Mouse (Mus musculus) forebrain, embryonic 16.5 days (tissue): ENCODE measurements around the gene Wdr82. TPM values are rescaled to one million over a fixed set of nuclear protein-coding genes. Genes with fewer than 3 reads are reported as not detected.

Experiments
- ATAC-seq: fragments of 200-750 bp; cut with Nextera tagmentation; 2 replicates; pipeline ENCODE4 v1.8.0; 2017; ENCODE audit warnings: mild to moderate bottlenecking, moderate library complexity
- H3K27ac ChIP-seq: fragments of 300-500 bp; sonication (generic); 2 replicates; pipeline ENCODE4 v1.5.1; 2014; ENCODE audit warnings: low read length, control low read depth
- H3K27me3 ChIP-seq: fragments of 300-500 bp; sonication (generic); replicated peaks from 2 replicates; pipeline ENCODE4 v1.6.1; 2014; ENCODE audit warnings: low read length; ENCODE audit not compliant: control insufficient read depth, insufficient read depth
- H3K36me3 ChIP-seq: fragments of 300-500 bp; sonication (generic); 2 replicates; pipeline ENCODE4 v1.6.1; 2014; ENCODE audit not compliant: control insufficient read depth, insufficient read depth
- H3K4me1 ChIP-seq: fragments of 300-500 bp; sonication (generic); replicated peaks from 2 replicates; pipeline ENCODE4 v1.6.1; 2014; ENCODE audit warnings: low read length; ENCODE audit not compliant: control insufficient read depth, insufficient read depth
- H3K4me2 ChIP-seq: fragments of 300-500 bp; sonication (generic); 2 replicates; pipeline ENCODE4 v1.6.1; 2014; ENCODE audit warnings: mild to moderate bottlenecking, low read length, control low read depth
- H3K4me3 ChIP-seq: fragments of 300-500 bp; sonication (generic); replicated peaks from 2 replicates; pipeline ENCODE4 v1.5.1; 2014; ENCODE audit warnings: mild to moderate bottlenecking, low read length, control low read depth
- H3K9ac ChIP-seq: fragments of 300-500 bp; sonication (generic); replicated peaks from 2 replicates; pipeline ENCODE4 v1.6.1; 2014; ENCODE audit warnings: low read depth, low read length, control low read depth
- H3K9me3 ChIP-seq: fragments of 300-500 bp; sonication (generic); 2 replicates; pipeline ENCODE4 v1.6.1; 2016; ENCODE audit warnings: low read length; ENCODE audit not compliant: control insufficient read depth
- WGBS: fragments of 180-500 bp; shearing (Covaris S2); extraction: QIAGEN DNeasy Blood & Tissue Kit; methylation state at CpG from one replicate; pipeline ENCODE4 v1.1.7; 2014; 5-methylcytosine and 5-hydroxymethylcytosine counted together
- polyA plus RNA-seq: library from polyadenylated mRNA; unstranded; fragments of >200 nt; fragmentation: Nextera tagmentation; extraction: Ambion mirVana; gene quantifications from 2 replicates; pipeline ENCODE4 v1.2.1, GENCODE M21; 2015

Gene Wdr82
- polyA plus RNA-seq, 1 experiment from 2014 or later: 41.6 TPM

DNA sequence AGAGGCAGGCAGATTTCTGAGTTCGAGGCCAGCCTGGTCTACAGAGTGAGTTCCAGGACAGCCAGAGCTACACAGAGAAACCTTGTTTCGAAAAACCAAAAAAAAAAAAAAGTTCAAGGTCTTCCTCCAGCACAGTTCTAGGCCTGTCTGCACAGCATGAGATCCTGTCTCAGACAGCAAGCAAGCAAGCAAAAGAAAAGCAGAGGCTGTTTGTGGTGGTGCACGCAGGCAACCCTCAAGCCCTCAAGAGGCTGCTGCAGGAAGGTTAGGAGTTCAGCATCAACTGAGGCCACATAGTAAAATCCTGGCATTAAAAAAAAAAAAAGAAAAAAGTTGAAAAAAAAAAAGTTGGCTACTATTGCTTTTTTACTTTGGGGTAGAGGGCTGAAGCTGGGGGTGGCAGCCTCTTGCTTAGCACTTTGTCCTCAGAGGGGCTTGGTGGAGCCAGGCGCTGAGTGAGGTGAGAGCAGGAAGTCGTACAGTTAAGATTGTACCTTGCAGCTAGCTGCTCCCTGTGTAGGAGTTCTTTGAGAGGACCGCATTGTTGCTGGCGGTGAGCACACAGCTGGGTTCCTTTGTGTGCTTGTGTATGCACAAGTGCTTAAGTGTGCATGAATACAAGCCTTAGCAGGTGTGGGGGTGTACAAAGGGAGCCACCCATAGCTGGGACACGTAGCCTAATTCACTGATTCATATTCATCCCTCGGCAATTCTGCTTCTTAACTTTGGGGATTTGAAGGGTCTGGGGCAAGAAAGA, 40.3 kb downstream of the Wdr82 start:
- H3K4me1 ChIP-seq: peaks cover 10% of the 10 kb centered on the region; the same call in 1 of the 2 replicates
- H3K9me3 ChIP-seq: no peaks in the 10 kb centered on the region
- 27% methylated on average over 9 of the region's 9 CpGs for WGBS
- H3K27ac ChIP-seq: no peak overlapping the region
- H3K27me3 ChIP-seq: no peaks in the 10 kb centered on the region
- H3K36me3 ChIP-seq: peaks cover 17% of the 10 kb centered on the region
- ATAC-seq: no peak; the same call in 1 of the 2 replicates
- H3K4me2 ChIP-seq: peak overlapping the region; percentile 39; the same call in 1 of the 2 replicates
- no peak overlapping the region for H3K4me3 ChIP-seq
- H3K9ac ChIP-seq: peak overlapping the region; percentile 22

DNA sequence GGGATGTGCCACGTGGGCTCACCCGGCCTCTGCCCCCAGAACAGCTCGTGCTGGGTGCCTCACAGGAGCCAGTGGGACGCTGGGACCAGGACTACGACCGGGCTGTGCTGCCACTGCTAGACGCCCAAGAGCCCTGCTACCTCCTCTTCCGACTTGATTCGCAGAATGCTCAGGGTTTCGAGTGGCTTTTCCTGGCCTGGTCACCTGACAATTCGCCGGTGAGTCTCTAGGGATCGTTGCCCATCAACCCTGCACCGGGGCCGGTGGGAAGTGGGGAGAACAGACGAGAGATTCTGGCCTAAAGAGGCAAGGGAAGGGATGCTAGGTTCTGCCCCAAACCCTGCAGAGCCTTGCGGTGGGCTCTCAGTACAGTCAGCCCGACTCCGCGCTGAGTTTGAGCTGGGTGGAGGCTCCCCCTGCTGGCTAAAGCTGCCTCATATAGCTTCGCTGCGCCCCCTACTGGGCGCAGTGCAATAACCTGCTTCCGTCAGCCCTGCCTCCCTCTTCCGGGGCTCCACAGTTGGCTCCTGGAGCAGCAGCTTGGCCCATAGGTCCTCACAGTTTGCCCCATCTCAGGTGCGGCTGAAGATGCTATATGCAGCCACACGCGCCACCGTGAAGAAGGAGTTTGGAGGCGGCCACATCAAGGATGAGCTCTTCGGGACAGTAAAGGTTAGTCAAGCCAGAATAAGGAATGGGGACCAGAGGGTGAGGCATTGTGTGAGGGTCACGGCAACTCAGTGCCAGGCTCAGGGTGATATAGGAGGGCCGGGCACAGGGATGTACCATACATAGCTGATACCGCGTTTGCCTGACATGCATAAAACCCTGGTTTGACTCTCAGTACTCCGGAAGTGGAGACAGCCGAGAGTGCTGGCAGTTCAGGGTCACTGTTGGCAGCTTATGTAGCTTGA, 41.2 kb downstream of the Wdr82 start:
- WGBS: 16% methylated on average over 37 of the region's 37 CpGs
- H3K27ac ChIP-seq: no peak overlapping the region

DNA sequence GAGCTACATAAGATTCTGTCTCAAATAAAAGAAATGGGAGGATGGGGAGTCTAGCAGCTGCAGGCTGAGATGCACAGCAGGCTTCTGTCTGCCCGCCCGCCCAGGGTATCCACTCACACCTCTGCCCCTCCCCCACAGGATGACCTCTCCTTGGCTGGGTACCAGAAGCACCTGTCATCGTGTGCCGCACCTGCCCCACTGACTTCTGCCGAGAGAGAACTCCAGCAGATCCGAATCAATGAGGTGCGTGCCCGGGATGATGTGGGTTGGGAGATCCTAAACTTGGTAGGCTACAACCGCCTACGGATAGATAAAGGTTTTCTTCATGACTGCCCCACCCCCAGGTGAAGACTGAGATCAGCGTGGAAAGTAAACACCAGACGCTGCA, 41.9 kb downstream of the Wdr82 start:
- Histone ChIP-seq H3K9ac (no peak overlapping the region), H3K4me1 (peaks cover 7% of the 10 kb centered on the region; the same call in 1 of the 2 replicates), H3K27me3 (no peaks in the 10 kb centered on the region), H3K4me2 (no peak overlapping the region), H3K36me3 (peaks cover 17% of the 10 kb centered on the region), H3K27ac (no peak overlapping the region), H3K9me3 (no peaks in the 10 kb centered on the region), H3K4me3 (no peak overlapping the region)
- 92% methylated on average over 12 of the region's 12 CpGs for WGBS
- ATAC-seq: no peak

More for the DNA sequence above, 41.2 kb downstream of the Wdr82 start:
- H3K27me3 ChIP-seq: no peaks in the 10 kb centered on the region
- peaks cover 17% of the 10 kb centered on the region for H3K36me3 ChIP-seq
- H3K4me1 ChIP-seq: peaks cover 7% of the 10 kb centered on the region; the same call in 1 of the 2 replicates
- no peaks in the 10 kb centered on the region for H3K9me3 ChIP-seq
- peak overlapping the region; percentile 22 for H3K9ac ChIP-seq
- H3K4me2 ChIP-seq: peak overlapping the region; percentile 39
- ATAC-seq: peak; percentile 91
- 0 out of 2 replicates have a peak overlapping the region, but pooled peaks have one; percentile 0 for H3K4me3 ChIP-seq

DNA sequence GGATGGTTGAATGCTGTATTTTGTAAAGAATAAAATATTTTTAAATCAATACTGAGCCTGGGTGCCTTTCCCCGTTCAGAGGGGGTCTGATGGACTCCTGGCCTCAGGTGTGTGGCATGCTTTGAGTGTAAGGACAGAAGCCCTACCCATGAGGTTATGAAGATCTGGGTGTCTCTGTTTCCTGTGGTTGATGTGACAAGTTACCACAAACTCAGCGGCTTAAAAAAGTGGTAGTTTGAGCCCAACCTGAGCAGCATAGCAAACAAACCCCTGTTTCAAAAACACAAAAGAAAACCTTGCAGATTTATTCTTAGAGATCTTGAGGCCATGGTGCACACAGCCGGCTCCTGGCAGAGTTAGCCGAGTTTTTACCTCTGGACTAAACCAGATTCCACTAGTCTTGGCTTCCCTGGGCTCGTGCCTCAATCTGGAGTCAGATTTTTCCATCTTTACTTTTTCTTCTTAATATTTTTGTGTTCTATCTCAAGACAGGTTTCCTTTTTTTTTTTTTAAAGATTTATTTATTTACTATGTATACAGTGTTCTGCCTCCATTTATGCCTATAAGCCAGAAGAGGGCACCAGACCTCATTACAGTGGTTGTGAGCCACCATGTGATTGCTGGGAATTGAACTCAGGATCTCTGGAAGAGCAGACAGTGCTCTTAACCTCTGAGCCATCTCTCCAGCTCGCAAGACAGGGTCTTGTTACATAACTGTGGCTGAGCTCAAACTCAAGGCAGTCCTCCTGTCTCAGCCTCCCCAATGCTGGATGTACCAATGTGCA, 44.8 kb downstream of the Wdr82 start:
- H3K27me3 ChIP-seq: no peaks in the 10 kb centered on the region
- H3K9ac ChIP-seq: no peak overlapping the region
- no peak for ATAC-seq
- WGBS: 83% methylated on average over 6 of the region's 6 CpGs
- H3K4me2 ChIP-seq: no peak overlapping the region
- no peak overlapping the region for H3K27ac ChIP-seq
- peaks cover 17% of the 10 kb centered on the region for H3K36me3 ChIP-seq
- H3K9me3 ChIP-seq: no peaks in the 10 kb centered on the region
- H3K4me3 ChIP-seq: no peak overlapping the region
- peaks cover 7% of the 10 kb centered on the region; the same call in 1 of the 2 replicates for H3K4me1 ChIP-seq

DNA sequence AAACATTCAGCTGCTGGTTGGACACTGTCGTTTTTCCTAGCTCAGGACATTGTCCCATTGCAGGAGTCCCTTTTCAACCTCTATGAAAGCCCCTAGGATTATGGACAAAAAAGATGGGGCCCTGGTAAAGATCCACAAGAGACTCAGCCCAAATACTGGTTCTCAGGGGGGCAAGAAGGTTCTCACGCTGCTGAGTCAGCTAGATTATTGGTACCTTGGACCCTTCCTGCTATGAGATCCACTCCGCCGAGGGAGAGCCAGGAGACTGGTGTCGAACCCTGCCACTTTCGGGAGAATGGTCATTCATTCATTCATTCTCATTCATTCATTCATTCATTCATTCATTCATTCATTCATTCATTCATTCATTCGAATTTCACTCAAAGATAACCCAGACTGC, 46.2 kb downstream of the Wdr82 start:
- WGBS: 83% methylated on average over 7 of the region's 7 CpGs

DNA sequence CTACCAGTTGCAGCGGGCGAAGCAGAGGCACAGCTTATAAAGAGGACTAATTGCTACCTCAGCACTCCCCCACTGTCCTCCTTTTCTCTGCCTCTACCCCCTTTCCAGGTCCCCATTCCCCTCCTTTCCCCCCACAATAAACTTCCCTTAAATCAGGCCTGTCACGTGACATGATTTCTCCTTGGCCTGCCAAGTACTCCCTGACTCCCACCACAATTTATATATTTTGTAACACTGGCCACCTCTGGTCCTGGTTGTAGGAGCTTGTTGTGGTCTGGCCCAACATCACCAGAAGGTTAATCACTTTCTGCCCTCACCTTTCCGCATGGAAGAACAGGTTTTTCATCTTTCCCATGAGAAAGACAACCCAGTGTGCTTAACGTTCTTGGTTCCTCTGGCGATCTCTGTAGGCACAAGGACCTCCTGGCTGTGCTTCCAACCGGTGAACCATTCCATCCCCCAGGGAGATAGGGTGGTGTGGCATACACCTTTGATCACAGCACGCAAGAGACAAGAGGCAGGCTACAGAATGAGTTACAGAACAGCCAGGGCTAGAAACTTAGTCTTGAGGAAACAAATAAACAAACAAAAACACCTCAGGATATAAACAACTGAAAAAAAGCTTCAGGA, 50.3 kb downstream of the Wdr82 start:
- Histone ChIP-seq H3K4me1 (peaks cover 2% of the 10 kb centered on the region), H3K27me3 (peaks cover 4% of the 10 kb centered on the region; the same call in 1 of the 2 replicates), H3K36me3 (no peaks in the 10 kb centered on the region), H3K9ac (no peak overlapping the region), H3K9me3 (no peaks in the 10 kb centered on the region), H3K27ac (no peak overlapping the region), H3K4me3 (no peak overlapping the region), H3K4me2 (no peak overlapping the region)
- ATAC-seq: no peak
- 80% methylated on average over 8 of the region's 8 CpGs for WGBS

More for the DNA sequence above, 46.2 kb downstream of the Wdr82 start:
- Histone ChIP-seq H3K4me1 (no peaks in the 10 kb centered on the region), H3K9ac (no peak overlapping the region), H3K9me3 (no peaks in the 10 kb centered on the region), H3K4me3 (no peak overlapping the region), H3K36me3 (peaks cover 17% of the 10 kb centered on the region), H3K27ac (no peak overlapping the region), H3K27me3 (no peaks in the 10 kb centered on the region), H3K4me2 (no peak overlapping the region)
- no peak for ATAC-seq

DNA sequence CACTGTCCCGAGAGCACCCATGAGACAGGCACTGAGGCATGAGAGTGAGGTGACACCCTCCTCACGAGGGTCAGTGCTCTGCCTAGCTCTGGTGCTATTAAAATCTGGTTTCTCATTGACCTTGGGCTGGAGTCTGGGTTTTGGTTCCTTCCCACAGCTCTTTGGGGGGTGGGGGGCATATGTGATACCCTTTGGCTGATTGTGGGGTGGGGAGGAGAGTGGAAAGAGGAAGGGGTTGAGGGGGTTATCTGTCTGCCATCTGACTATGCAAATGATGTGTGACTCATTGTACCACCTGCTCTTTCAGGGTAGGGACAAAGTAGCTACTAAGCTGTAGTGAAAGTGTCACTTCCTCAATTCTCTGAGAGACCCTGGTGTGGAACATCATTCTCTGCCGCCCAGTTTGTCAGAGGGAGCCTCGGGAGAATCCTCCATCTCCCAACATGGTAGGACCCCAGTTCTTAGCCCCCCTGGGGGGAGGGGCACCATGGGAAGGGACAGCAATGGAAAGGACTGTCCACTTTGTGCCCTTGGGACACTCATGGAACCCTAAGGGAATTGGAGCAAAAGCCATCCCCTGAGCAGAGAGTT, 51.6 kb downstream of the Wdr82 start, which contains the start of gene Tlr9:
Gene Tlr9, plus strand, starts transcription at position 338 of the 591 bp plus-strand sequence.
- no peak within 1 kb of the TSS for H3K9ac ChIP-seq
- H3K27me3 ChIP-seq: peaks cover 6% of the 10 kb centered on the region; the same call in 1 of the 2 replicates
- H3K27ac ChIP-seq: no peak within 1 kb of the TSS
- no peak within 1 kb of the TSS for H3K4me2 ChIP-seq
- H3K4me3 ChIP-seq: no peak within 1 kb of the TSS
- 80% methylated on average over 4 of the region's 4 CpGs for WGBS
- H3K36me3 ChIP-seq: no peaks in the 10 kb centered on the region
- no peak for ATAC-seq
- no peaks in the 10 kb centered on the region for H3K9me3 ChIP-seq
- H3K4me1 ChIP-seq: peaks cover 8% of the 10 kb centered on the region

DNA sequence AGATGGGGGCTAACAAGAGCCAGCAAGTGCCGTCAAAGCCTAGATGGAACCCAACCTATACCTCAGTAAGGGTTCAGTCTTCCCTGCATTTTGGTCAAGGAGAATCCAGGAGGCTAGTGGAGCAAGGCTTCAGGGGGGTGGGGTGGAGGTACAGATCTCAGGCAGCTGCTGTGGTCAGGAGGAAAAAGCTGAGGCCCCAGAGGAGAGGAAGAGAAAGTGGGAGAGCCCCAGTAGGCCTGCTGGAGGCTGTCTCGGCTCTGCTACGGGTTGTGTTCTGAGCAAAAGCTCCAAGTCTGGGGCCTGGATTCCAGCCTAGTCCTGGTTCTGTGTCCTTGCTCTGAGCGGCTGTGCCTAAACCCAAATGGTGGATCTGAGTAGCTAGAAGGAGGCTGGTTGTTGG, 52.3 kb downstream of the Wdr82 start:
- H3K9ac ChIP-seq: no peak overlapping the region
- ATAC-seq: no peak
- peaks cover 8% of the 10 kb centered on the region for H3K4me1 ChIP-seq
- no peak overlapping the region for H3K4me2 ChIP-seq
- H3K27me3 ChIP-seq: peaks cover 6% of the 10 kb centered on the region; the same call in 1 of the 2 replicates
- no peaks in the 10 kb centered on the region for H3K36me3 ChIP-seq
- no peaks in the 10 kb centered on the region for H3K9me3 ChIP-seq
- WGBS: 91% methylated on average over 4 of the region's 4 CpGs
- H3K27ac ChIP-seq: no peak overlapping the region
- H3K4me3 ChIP-seq: no peak overlapping the region
